In genomic region chr11:81816531-81816930, GRCm38 (mm10) we compare ENCODE assay signal across 21 mouse cellular contexts. TPM values are rescaled to one million over a fixed set of nuclear protein-coding genes. Genes with fewer than 3 reads are reported as not detected.
A peak's percentile ranks its signal among the peaks of the same experiment; 100 is the strongest.
DNase-seq lines count a peak whose midpoint lies in the region; ATAC-seq and TF ChIP-seq lines count a peak whose summit lies in the region.
"Had no signal": no experiment of that assay in that cellular context is flagged by ENCODE, and none has a peak within 500 bp of the region (broad histone marks: within the 10 kb centered on the region; RNA-seq: fewer than 3 reads in every experiment).

No protein-coding gene starts in this region.

- 35% methylated on average over 5 of the region's 5 CpGs for WGBS in embryonic facial prominence, embryonic 14.5 days
- 41% methylated on average over 5 of the region's 5 CpGs for WGBS in embryonic facial prominence, embryonic 10.5 days
- 52% methylated on average over 5 of the region's 5 CpGs for WGBS in forebrain, embryonic 16.5 days
- 44% methylated on average over 5 of the region's 5 CpGs for WGBS in forebrain, postnatal 0 days

- ATAC-seq in embryonic facial prominence, embryonic 14.5 days (ENCODE audit: low read depth): no peak
- peak; percentile 31; the same call in 1 of the 2 replicates for ATAC-seq in forebrain, embryonic 16.5 days
- no peak for ATAC-seq in forebrain, postnatal 0 days
- ATAC-seq: forebrain, embryonic 15.5 days had no signal

- no peaks in the 10 kb centered on the region for H3K9me3 ChIP-seq in embryonic facial prominence, embryonic 14.5 days (ENCODE audit: control insufficient read depth, low read length)
- H3K9me3 ChIP-seq in embryonic facial prominence, embryonic 10.5 days: no peaks in the 10 kb centered on the region
- H3K9me3 ChIP-seq in forebrain, embryonic 16.5 days (ENCODE audit: control insufficient read depth, low read length): no peaks in the 10 kb centered on the region
- H3K9me3 ChIP-seq in forebrain, postnatal 0 days (ENCODE audit: low read length): no peaks in the 10 kb centered on the region
- H3K9me3 ChIP-seq: embryonic facial prominence, embryonic 13.5 days; forebrain, embryonic 15.5 days had no signal

- no peak overlapping the region for H3K27ac ChIP-seq in embryonic facial prominence, embryonic 14.5 days (replicated peaks; ENCODE audit: low read depth, low read length)
- H3K27ac ChIP-seq in embryonic facial prominence, embryonic 10.5 days (replicated peaks): no peak overlapping the region
- no peak overlapping the region for H3K27ac ChIP-seq in forebrain, embryonic 16.5 days (ENCODE audit: low read length)
- H3K27ac ChIP-seq in forebrain, postnatal 0 days (ENCODE audit: low read depth, low read length): no peak overlapping the region
- no peak overlapping the region for H3K27ac ChIP-seq in gastrocnemius, adult 2 months
- H3K27ac ChIP-seq: embryonic facial prominence, embryonic 13.5 days; forebrain, embryonic 15.5 days had no signal

- H3K4me1 ChIP-seq in embryonic facial prominence, embryonic 14.5 days (ENCODE audit: control insufficient read depth, insufficient read depth, low read length): no peaks in the 10 kb centered on the region
- H3K4me1 ChIP-seq in embryonic facial prominence, embryonic 10.5 days: no peaks in the 10 kb centered on the region
- no peaks in the 10 kb centered on the region for H3K4me1 ChIP-seq in forebrain, embryonic 16.5 days (replicated peaks; ENCODE audit: control insufficient read depth, insufficient read depth, low read length)
- H3K4me1 ChIP-seq in forebrain, postnatal 0 days (ENCODE audit: insufficient read depth): peaks cover 6% of the 10 kb centered on the region; the same call in 1 of the 2 replicates
- H3K4me1 ChIP-seq: embryonic facial prominence, embryonic 13.5 days had no signal

- no peak overlapping the region for H3K4me3 ChIP-seq in embryonic facial prominence, embryonic 14.5 days (ENCODE audit: low read depth, low read length)
- H3K4me3 ChIP-seq in embryonic facial prominence, embryonic 10.5 days: no peak overlapping the region
- no peak overlapping the region for H3K4me3 ChIP-seq in forebrain, embryonic 16.5 days (replicated peaks; ENCODE audit: low read length)
- no peak overlapping the region for H3K4me3 ChIP-seq in forebrain, postnatal 0 days (ENCODE audit: low read depth, low read length)
- H3K4me3 ChIP-seq in gastrocnemius, adult 2 months: no peak overlapping the region
- H3K4me3 ChIP-seq: embryonic facial prominence, embryonic 13.5 days; forebrain, embryonic 15.5 days had no signal

- TF ChIP-seq CTCF in forebrain, postnatal 0 days (IDR thresholded peaks at IDR 0.05; ENCODE audit: low read depth): no peak
- TF ChIP-seq CTCF in brain, embryonic 14.5 days (IDR thresholded peaks at IDR 0.05; ENCODE audit: borderline replicate concordance, extremely low read depth, insufficient read depth, insufficient read length): no peak
- no peak for TF ChIP-seq CTCF in gastrocnemius, adult 2 months (IDR thresholded peaks at IDR 0.05)

- no peak for TF ChIP-seq POLR2A in brain, embryonic 14.5 days (IDR thresholded peaks at IDR 0.05; ENCODE audit: borderline replicate concordance, extremely low read depth, insufficient read depth, insufficient read length, poor library complexity, severe bottlenecking)

- no peak overlapping the region for H3K4me2 ChIP-seq in embryonic facial prominence, embryonic 14.5 days (ENCODE audit: low read depth, low read length)
- H3K4me2 ChIP-seq in forebrain, embryonic 16.5 days (ENCODE audit: low read length): no peak overlapping the region
- H3K4me2 ChIP-seq in forebrain, postnatal 0 days (ENCODE audit: low read depth): no peak overlapping the region
- H3K4me2 ChIP-seq: embryonic facial prominence, embryonic 13.5 days; forebrain, embryonic 15.5 days had no signal

- H3K27me3 ChIP-seq in embryonic facial prominence, embryonic 14.5 days (replicated peaks; ENCODE audit: control insufficient read depth, insufficient read depth, low read length): no peaks in the 10 kb centered on the region
- 0 out of 2 replicates have a peak, but pooled peaks cover 3% of the 10 kb centered on the region for H3K27me3 ChIP-seq in embryonic facial prominence, embryonic 10.5 days (replicated peaks; ENCODE audit: low read depth, poor library complexity, severe bottlenecking)
- no peaks in the 10 kb centered on the region for H3K27me3 ChIP-seq in forebrain, embryonic 16.5 days (replicated peaks; ENCODE audit: control insufficient read depth, insufficient read depth, low read length)
- H3K27me3 ChIP-seq in forebrain, postnatal 0 days (ENCODE audit: insufficient read depth, low read length): no peaks in the 10 kb centered on the region
- H3K27me3 ChIP-seq: forebrain, embryonic 15.5 days had no signal

- peak; percentile 24 for DNase-seq in embryonic facial prominence, embryonic 14.5 days (ENCODE audit: low spot score)
- no peak for DNase-seq in embryonic facial prominence, embryonic 10.5 days (ENCODE audit: low spot score)
- DNase-seq in forebrain, postnatal 0 days: no peak
- peak; percentile 57 for DNase-seq in brain, embryonic 14.5 days (ENCODE audit: low read depth)
- no peak for DNase-seq in gastrocnemius, adult 2 months
- no peak for DNase-seq in spleen, postnatal 14 days (ENCODE audit: low spot score in 2 of 2)
- DNase-seq: adrenal gland, adult 2 months; adrenal gland, postnatal 10 days; adrenal gland, postnatal 25 days; cerebellum, adult 11 months; cerebellum, adult 18-20 months; cerebellum, adult 8-10 months; cerebellum, adult 9-11 months; cerebellum, postnatal 14 days had no signal

- no peaks in the 10 kb centered on the region for H3K36me3 ChIP-seq in embryonic facial prominence, embryonic 14.5 days (ENCODE audit: control insufficient read depth, insufficient read depth, low read length)
- no peaks in the 10 kb centered on the region for H3K36me3 ChIP-seq in embryonic facial prominence, embryonic 10.5 days (replicated peaks)
- H3K36me3 ChIP-seq in forebrain, embryonic 16.5 days (ENCODE audit: control insufficient read depth, insufficient read depth): no peaks in the 10 kb centered on the region
- H3K36me3 ChIP-seq in forebrain, postnatal 0 days (ENCODE audit: insufficient read depth): no peaks in the 10 kb centered on the region
- H3K36me3 ChIP-seq: embryonic facial prominence, embryonic 13.5 days; forebrain, embryonic 15.5 days had no signal

- intact Hi-C loops in gastrocnemius, adult 2 months (cut with DNase I): no loop called here

- H3K9ac ChIP-seq in embryonic facial prominence, embryonic 14.5 days (ENCODE audit: low read depth, low read length): no peak overlapping the region
- no peak overlapping the region for H3K9ac ChIP-seq in forebrain, embryonic 16.5 days (replicated peaks; ENCODE audit: low read depth, low read length)
- H3K9ac ChIP-seq in forebrain, postnatal 0 days: no peak overlapping the region
- H3K9ac ChIP-seq: embryonic facial prominence, embryonic 13.5 days; forebrain, embryonic 15.5 days had no signal

RNA-seq across cellular contexts. Expression of gene 5530401A14Rik, which starts 43.9 kb away (rescaled TPM):
- polyA plus RNA-seq in embryonic facial prominence, embryonic 14.5 days (2014; fragmentation: Nextera tagmentation; extraction: Ambion mirVana): 0.05 TPM in 1 of 2 replicates, not detected in the other
- 0.05 TPM in 1 of 2 replicates, not detected in the other for polyA plus RNA-seq in embryonic facial prominence, embryonic 10.5 days (2016; fragmentation: Nextera tagmentation; extraction: Ambion mirVana)
- polyA plus RNA-seq in forebrain, embryonic 16.5 days (2015; fragmentation: Nextera tagmentation; extraction: Ambion mirVana): 0.27 and 0.68 TPM in 2 replicates
- not detected in 2 replicates for total RNA-seq in forebrain, postnatal 0 days (2014; rRNA removed)
- 0.23 TPM in 1 of 2 replicates, not detected in the other for polyA plus RNA-seq in forebrain, postnatal 0 days (2015; fragmentation: Nextera tagmentation; extraction: Ambion mirVana)
- polyA plus RNA-seq in brain, embryonic 14.5 days (2012; rRNA removed): 0.01 TPM in 1 of 2 replicates, not detected in the other
- total RNA-seq in gastrocnemius, adult 2 months (2021): under 1 TPM; 0.22 to 0.28 TPM
- total RNA-seq: ES-E14, MEL had no signal
- polyA plus RNA-seq: adrenal gland, adult 2 months; C2C12; forebrain, embryonic 11.5 days had no signal

Comparison
In these comparisons a context has a peak if more than half of its experiments do, and no peak if none do; other contexts are left out.
1. DNase-seq: peak in embryonic facial prominence, embryonic 14.5 days (single experiment) and brain, embryonic 14.5 days (single experiment); none in embryonic facial prominence, embryonic 10.5 days (single experiment), forebrain, postnatal 0 days (single experiment), gastrocnemius, adult 2 months (single experiment) and spleen, postnatal 14 days (0 of 2).